Mouse (Mus musculus): ENCODE results near the gene Lmo3. TPM values are rescaled to one million over a fixed set of nuclear protein-coding genes. Genes with fewer than 3 reads are reported as not detected.

The Lmo3 gene
- polyA plus RNA-seq, 1 experiment: not detected

GRCm38 (mm10) chr6:138325744-138326400 lies 255.9 kb downstream of the Lmo3 start:
- TF ChIP-seq POLR2A (IDR thresholded peaks at IDR 0.05; ENCODE audit: borderline replicate concordance, low read depth, low read length): no peak
- TF ChIP-seq CTCF (IDR thresholded peaks at IDR 0.05; ENCODE audit: low read depth, low read length): no peak
- no peaks in the 10 kb centered on the region for H3K4me1 ChIP-seq (ENCODE audit: control insufficient read depth, insufficient read depth, low read length)
- H3K4me3 ChIP-seq (ENCODE audit: insufficient read depth, low read length): no peak overlapping the region
- H3K27ac ChIP-seq (ENCODE audit: insufficient read depth, low read depth, low read length): no peak overlapping the region

GRCm38 (mm10) chr6:138325145-138325544 lies 256.6 kb downstream of the Lmo3 start:
- no peak for TF ChIP-seq CTCF (IDR thresholded peaks at IDR 0.05; ENCODE audit: low read depth, low read length)
- TF ChIP-seq POLR2A (IDR thresholded peaks at IDR 0.05; ENCODE audit: borderline replicate concordance, low read depth, low read length): no peak
- no peak overlapping the region for H3K27ac ChIP-seq (ENCODE audit: insufficient read depth, low read depth, low read length)
- H3K4me1 ChIP-seq (ENCODE audit: control insufficient read depth, insufficient read depth, low read length): no peaks in the 10 kb centered on the region
- no peak overlapping the region for H3K4me3 ChIP-seq (ENCODE audit: insufficient read depth, low read length)

GRCm38 (mm10) chr6:138323325-138323724 lies 258.4 kb downstream of the Lmo3 start:
- H3K4me3 ChIP-seq (ENCODE audit: insufficient read depth, low read length): no peak overlapping the region
- TF ChIP-seq POLR2A (IDR thresholded peaks at IDR 0.05; ENCODE audit: borderline replicate concordance, low read depth, low read length) (no peak), CTCF (IDR thresholded peaks at IDR 0.05; ENCODE audit: low read depth, low read length) (no peak)
- no peak overlapping the region for H3K27ac ChIP-seq (ENCODE audit: insufficient read depth, low read depth, low read length)
- no peaks in the 10 kb centered on the region for H3K4me1 ChIP-seq (ENCODE audit: control insufficient read depth, insufficient read depth, low read length)

GRCm38 (mm10) chr6:138320190-138320737 lies 261.5 kb downstream of the Lmo3 start:
- Histone ChIP-seq H3K27ac (ENCODE audit: insufficient read depth, low read depth, low read length) (no peak overlapping the region), H3K4me1 (ENCODE audit: control insufficient read depth, insufficient read depth, low read length) (no peaks in the 10 kb centered on the region), H3K4me3 (ENCODE audit: insufficient read depth, low read length) (no peak overlapping the region)
- TF ChIP-seq CTCF (IDR thresholded peaks at IDR 0.05; ENCODE audit: low read depth, low read length): no peak
- TF ChIP-seq POLR2A (IDR thresholded peaks at IDR 0.05; ENCODE audit: borderline replicate concordance, low read depth, low read length): no peak

Other genes starting within 250 kb of the Lmo3 start
- not detected in 2 replicates for gene Igbp1b, start 76.6 kb upstream of the Lmo3 start, polyA plus RNA-seq (2012; ENCODE audit: insufficient read depth, insufficient read length, missing spikeins)

All from bone marrow macrophage, adult 2 months (primary cell).